Mouse (Mus musculus): ENCODE measurements around the gene Agbl2. TPM values are rescaled to one million over a fixed set of nuclear protein-coding genes. Genes with fewer than 3 reads are reported as not detected.

The Agbl2 gene
- polyA plus RNA-seq, 1 experiment from 2014 or later: 0.59 TPM

DNA sequence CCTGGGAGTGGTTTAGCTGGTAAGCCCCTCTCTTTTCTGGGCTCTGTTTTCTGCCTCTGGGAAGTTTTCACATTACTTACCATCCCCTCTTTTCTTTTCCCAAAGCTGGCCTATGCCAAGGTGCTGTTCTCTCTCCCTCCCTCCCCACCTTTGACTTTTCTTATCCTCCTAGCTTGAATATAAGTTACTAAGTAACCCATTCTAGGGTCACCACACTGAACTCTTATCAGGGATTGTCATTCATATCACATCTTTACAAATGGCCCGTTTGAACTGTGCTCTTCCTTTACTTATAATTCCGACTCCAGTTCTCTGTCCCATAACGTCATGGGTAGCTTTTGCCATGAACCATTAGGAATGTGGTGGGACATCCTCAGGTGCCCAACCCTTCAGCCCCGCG is 62.7 kb downstream of the Agbl2 start:
- Histone ChIP-seq H3K4me1 (replicated peaks) (peaks cover 8% of the 10 kb centered on the region; the same call in 1 of the 2 replicates), H3K9me3 (no peaks in the 10 kb centered on the region), H3K27me3 (no peaks in the 10 kb centered on the region), H3K36me3 (peaks cover 6% of the 10 kb centered on the region), H3K9ac (replicated peaks) (no peak overlapping the region), H3K4me2 (no peak overlapping the region), H3K27ac (no peak overlapping the region), H3K4me3 (replicated peaks) (no peak overlapping the region)
- ATAC-seq (ENCODE audit: insufficient number of reproducible peaks, insufficient read depth, low FRiP score, low TSS enrichment, low read depth): no peak
- WGBS: 84% methylated on average over 5 of the region's 5 CpGs

DNA sequence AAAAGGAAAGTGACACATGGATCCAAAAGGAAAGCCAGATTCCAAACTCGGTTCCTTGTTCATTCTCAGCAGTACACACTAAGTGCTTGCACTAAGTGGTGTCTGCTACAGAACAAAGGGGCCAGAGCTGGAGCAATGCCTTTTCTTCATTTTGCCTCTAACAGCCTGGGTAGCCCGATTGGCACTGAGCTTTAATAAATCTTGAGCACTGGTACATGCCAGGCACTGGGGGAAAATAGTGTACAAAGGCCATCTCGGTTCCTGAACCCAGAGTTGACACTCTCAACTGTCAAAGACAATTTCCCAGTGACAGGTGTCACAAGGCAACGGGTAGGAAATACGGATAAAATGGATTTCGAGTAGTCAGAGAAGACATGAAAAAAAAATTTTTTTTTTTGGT is 63.6 kb downstream of the Agbl2 start:
- H3K27ac ChIP-seq: peak overlapping the region; percentile 66; the same call in 1 of the 2 replicates
- WGBS: 49% methylated on average over 6 of the region's 6 CpGs
- no peaks in the 10 kb centered on the region for H3K27me3 ChIP-seq
- no peaks in the 10 kb centered on the region for H3K9me3 ChIP-seq
- peaks cover 8% of the 10 kb centered on the region; the same call in 1 of the 2 replicates for H3K4me1 ChIP-seq (replicated peaks)
- no peak for ATAC-seq (ENCODE audit: insufficient number of reproducible peaks, insufficient read depth, low FRiP score, low TSS enrichment, low read depth)
- peak overlapping the region; percentile 68 for H3K4me2 ChIP-seq
- H3K36me3 ChIP-seq: peaks cover 16% of the 10 kb centered on the region
- no peak overlapping the region for H3K9ac ChIP-seq (replicated peaks)
- H3K4me3 ChIP-seq (replicated peaks): peak overlapping the region; percentile 71

DNA sequence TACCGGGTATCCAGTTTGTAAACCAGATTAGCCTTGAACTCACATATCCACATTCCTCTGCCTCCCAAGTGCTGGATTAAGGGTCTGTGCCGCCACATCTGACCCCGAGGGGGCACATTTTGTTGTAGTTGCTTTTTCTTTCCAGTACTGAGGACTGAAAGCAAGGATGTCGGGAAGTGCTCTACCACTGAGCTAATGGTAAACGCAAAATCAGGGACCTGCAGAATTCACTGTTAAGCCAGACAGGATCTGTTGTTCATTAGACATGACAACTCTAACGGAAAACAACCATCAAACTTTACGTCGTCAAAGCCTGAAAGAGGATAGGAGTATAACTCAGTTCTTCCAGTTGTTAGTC is 64.0 kb downstream of the Agbl2 start:
- H3K27ac ChIP-seq: peak overlapping the region; percentile 66
- ATAC-seq (ENCODE audit: insufficient number of reproducible peaks, insufficient read depth, low FRiP score, low TSS enrichment, low read depth): peak; percentile 47

DNA sequence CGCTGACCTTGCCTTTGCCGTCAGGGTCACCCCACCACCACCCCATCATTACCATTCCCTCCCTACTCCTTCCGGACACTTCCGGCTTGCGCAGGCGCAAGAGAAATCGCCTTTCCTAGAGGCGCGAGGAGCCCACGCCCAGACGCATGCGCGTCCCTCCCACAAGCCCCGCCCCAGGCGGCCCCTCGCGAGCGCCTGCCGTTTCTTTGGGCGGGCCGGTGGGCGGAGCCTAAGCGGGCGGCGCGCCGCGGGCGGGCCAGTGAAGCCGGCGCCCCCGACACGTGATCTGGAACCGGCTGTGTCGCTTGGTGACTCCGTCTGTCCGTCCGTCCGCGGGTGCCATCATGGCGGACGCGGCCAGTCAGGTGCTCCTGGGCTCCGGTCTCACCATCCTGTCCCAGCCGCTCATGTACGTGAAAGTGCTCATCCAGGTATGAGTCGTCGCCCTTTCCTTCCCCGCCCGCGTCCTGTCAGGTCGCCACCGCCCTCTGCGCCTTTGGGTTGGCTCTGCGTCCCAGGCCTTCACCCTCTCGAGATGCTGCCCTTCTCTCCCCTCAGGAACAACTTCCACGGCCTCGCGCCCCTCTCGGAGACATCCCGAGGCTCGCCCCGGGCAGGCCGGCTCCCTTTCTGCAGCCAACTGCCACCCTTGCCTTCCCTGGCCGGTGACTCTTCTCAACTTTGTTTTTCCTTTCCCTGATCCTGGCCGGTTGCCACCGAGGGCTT is 64.6 kb downstream of the Agbl2 start, which contains the start of gene Mtch2:
Mtch2 (plus strand) TSS at position 201 of the 726 bp plus-strand sequence.
- Histone ChIP-seq H3K4me3 (replicated peaks) (peak within 1 kb of the TSS; percentile 71), H3K9ac (replicated peaks) (peak within 1 kb of the TSS; percentile 77), H3K4me2 (peak within 1 kb of the TSS; percentile 68), H3K27me3 (no peaks in the 10 kb centered on the region), H3K27ac (peak within 1 kb of the TSS; percentile 83), H3K9me3 (no peaks in the 10 kb centered on the region), H3K4me1 (replicated peaks) (peaks cover 8% of the 10 kb centered on the region; the same call in 1 of the 2 replicates), H3K36me3 (peaks cover 25% of the 10 kb centered on the region)
- under 1% methylated on average over 67 of the region's 67 CpGs for WGBS
- peak; percentile 93 for ATAC-seq (ENCODE audit: insufficient number of reproducible peaks, insufficient read depth, low FRiP score, low TSS enrichment, low read depth)

More for the DNA sequence above, 64.0 kb downstream of the Agbl2 start:
- H3K9ac ChIP-seq (replicated peaks): peak overlapping the region; percentile 77
- H3K4me1 ChIP-seq (replicated peaks): peaks cover 8% of the 10 kb centered on the region; the same call in 1 of the 2 replicates
- H3K4me3 ChIP-seq (replicated peaks): peak overlapping the region; percentile 71
- H3K4me2 ChIP-seq: peak overlapping the region; percentile 68
- H3K36me3 ChIP-seq: peaks cover 20% of the 10 kb centered on the region
- H3K9me3 ChIP-seq: no peaks in the 10 kb centered on the region
- no peaks in the 10 kb centered on the region for H3K27me3 ChIP-seq
- WGBS: 4% methylated on average over 8 of the region's 8 CpGs

DNA sequence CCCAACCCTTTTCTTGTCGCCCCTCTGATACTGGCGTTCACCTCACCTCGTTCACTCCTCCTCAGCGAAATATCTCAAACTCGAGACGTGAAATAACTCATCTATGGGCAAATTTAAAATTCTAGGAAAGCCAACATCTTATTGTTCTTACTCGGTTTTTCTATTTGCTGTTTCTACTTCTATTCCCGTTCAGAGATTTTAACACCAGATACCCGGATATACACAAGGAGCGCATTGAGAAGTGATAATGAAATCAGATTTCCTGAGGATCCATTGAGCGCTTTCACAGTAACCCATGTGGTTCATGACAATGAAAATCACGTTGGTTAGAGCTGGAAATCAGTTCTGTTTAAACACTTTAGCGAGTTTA is 65.1 kb downstream of the Agbl2 start:
- Histone ChIP-seq H3K4me3 (replicated peaks) (peak overlapping the region; percentile 71), H3K27ac (peak overlapping the region; percentile 83), H3K36me3 (peaks cover 31% of the 10 kb centered on the region), H3K9me3 (no peaks in the 10 kb centered on the region), H3K27me3 (no peaks in the 10 kb centered on the region), H3K4me1 (replicated peaks) (peaks cover 8% of the 10 kb centered on the region; the same call in 1 of the 2 replicates), H3K9ac (replicated peaks) (peak overlapping the region; percentile 77), H3K4me2 (peak overlapping the region; percentile 68)
- ATAC-seq (ENCODE audit: insufficient number of reproducible peaks, insufficient read depth, low FRiP score, low TSS enrichment, low read depth): no peak
- WGBS: 1% methylated on average over 13 of the region's 13 CpGs

DNA sequence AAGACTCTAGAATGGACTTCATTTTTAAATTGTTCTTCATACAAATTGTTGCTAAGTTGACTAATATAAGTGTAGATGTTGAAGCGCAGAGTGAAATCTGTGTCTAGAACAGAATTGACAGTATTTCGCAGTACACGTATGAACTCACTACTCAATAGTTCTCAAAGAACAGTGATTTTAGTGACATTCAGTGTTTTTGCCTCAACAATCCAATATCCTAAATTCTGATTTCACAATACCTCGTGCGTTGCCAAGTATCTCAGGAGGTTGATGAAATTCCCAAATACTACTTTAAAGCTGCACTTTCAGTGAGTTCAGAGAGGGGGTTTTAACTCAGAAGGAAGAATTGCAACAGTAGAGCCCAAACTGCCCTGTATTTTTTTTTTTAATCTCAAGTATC is 65.8 kb downstream of the Agbl2 start:
- Histone ChIP-seq H3K27ac (no peak overlapping the region), H3K4me1 (replicated peaks) (peaks cover 8% of the 10 kb centered on the region; the same call in 1 of the 2 replicates), H3K36me3 (peaks cover 37% of the 10 kb centered on the region), H3K4me3 (replicated peaks) (peak overlapping the region; percentile 71), H3K4me2 (peak overlapping the region; percentile 68), H3K9me3 (no peaks in the 10 kb centered on the region), H3K9ac (replicated peaks) (no peak overlapping the region; the same call in 1 of the 2 replicates), H3K27me3 (no peaks in the 10 kb centered on the region)
- ATAC-seq (ENCODE audit: insufficient number of reproducible peaks, insufficient read depth, low FRiP score, low TSS enrichment, low read depth): no peak
- 93% methylated on average over 5 of the region's 5 CpGs for WGBS

DNA sequence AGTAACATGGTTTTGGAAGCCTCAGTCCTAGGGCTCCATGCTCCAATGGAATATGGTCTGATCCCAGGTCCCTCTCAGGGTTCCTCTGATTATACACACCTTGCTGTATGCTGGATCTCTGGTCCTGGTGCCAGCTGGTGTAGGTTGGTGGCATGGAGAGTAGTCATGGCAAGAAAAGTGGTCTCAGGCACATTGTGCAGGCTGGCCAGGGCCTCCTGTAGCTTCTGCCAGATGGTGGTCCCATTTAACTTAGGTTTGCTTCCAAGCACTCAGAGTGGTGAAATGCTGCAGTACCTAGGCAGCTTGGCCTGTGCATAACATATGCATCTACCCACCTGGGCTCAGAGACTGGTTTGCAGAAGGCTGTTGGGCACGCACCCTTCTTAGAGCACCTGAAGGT is 67.9 kb downstream of the Agbl2 start:
- Histone ChIP-seq H3K4me3 (replicated peaks) (no peak overlapping the region), H3K9ac (replicated peaks) (no peak overlapping the region), H3K27ac (no peak overlapping the region), H3K9me3 (no peaks in the 10 kb centered on the region), H3K27me3 (no peaks in the 10 kb centered on the region), H3K4me1 (replicated peaks) (peaks cover 8% of the 10 kb centered on the region; the same call in 1 of the 2 replicates), H3K4me2 (no peak overlapping the region), H3K36me3 (peaks cover 55% of the 10 kb centered on the region)
- no peak for ATAC-seq (ENCODE audit: insufficient number of reproducible peaks, insufficient read depth, low FRiP score, low TSS enrichment, low read depth)
- 93% methylated on average over 1 of the region's 1 CpGs for WGBS

DNA sequence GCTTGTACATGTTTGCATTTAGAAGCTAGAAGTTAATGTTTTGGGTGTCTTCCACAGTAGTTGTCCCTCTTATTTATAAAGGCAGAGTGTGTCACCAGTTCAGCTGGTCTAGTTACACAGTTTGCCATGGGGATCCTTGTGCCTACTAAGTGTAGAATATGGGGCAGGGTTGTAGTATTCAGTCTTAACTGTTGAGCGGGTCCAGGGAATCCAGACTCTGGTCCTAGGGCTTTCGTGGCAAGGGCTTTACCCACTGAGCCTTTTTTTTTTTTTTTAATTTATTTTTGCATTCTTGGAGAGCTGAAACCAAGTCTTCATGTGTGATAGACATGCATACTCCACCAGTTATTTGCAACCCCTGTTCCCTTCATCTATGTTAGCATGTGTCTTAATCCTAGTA is 79.0 kb downstream of the Agbl2 start:
- no peak overlapping the region for H3K27ac ChIP-seq
- H3K4me2 ChIP-seq: no peak overlapping the region
- H3K9ac ChIP-seq (replicated peaks): no peak overlapping the region
- H3K27me3 ChIP-seq: no peaks in the 10 kb centered on the region
- WGBS: 94% methylated on average over 2 of the region's 2 CpGs
- H3K4me3 ChIP-seq (replicated peaks): no peak overlapping the region
- no peaks in the 10 kb centered on the region for H3K4me1 ChIP-seq (replicated peaks)
- H3K9me3 ChIP-seq: no peaks in the 10 kb centered on the region
- peaks cover 89% of the 10 kb centered on the region for H3K36me3 ChIP-seq
- no peak for ATAC-seq (ENCODE audit: insufficient number of reproducible peaks, insufficient read depth, low FRiP score, low TSS enrichment, low read depth)

DNA sequence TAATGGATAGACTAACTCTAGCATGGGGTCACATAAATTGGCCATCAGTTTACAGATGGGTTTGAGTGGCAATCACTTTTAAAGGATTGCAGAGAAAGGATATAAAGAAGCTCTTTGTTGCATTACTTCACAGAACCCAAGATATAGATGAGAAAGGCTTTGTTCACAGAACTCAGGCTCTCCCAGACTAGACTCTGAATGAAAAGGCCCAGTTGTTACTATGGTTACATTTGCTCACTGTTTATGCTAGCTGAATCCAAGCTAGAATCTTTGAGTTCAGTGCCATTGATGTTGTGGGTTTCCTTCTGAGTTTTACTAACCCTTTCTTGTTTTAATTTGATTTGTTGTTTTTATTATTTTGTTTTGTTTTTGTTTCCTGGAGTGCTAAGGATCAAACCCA is 81.7 kb downstream of the Agbl2 start:
- Histone ChIP-seq H3K4me2 (no peak overlapping the region), H3K27ac (no peak overlapping the region), H3K9ac (replicated peaks) (no peak overlapping the region), H3K4me3 (replicated peaks) (no peak overlapping the region), H3K4me1 (replicated peaks) (no peaks in the 10 kb centered on the region), H3K27me3 (no peaks in the 10 kb centered on the region), H3K36me3 (peaks cover 87% of the 10 kb centered on the region), H3K9me3 (no peaks in the 10 kb centered on the region)
- no peak for ATAC-seq (ENCODE audit: insufficient number of reproducible peaks, insufficient read depth, low FRiP score, low TSS enrichment, low read depth)

DNA sequence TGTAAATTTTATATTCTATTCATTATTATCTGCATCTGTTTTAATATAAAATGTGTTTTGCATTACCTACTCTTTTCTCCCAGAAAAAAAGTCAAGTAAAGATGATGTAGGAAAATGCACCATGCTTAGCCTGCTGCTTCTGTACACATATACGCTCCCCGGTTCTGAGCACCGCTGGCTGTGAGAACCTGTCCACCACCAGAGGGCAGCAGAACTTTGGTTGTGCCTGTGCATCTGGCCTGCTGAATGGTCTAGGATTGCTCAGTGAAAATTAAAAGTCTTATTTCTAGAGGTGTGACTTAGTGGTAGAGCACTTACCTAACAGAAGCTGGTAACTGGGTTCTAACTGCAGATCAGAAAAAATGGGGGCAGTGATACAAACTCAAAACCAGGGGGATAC is 84.0 kb downstream of the Agbl2 start:
- ATAC-seq (ENCODE audit: insufficient number of reproducible peaks, insufficient read depth, low FRiP score, low TSS enrichment, low read depth): peak; percentile 87
- H3K4me2 ChIP-seq: no peak overlapping the region
- 46% methylated on average over 3 of the region's 3 CpGs for WGBS
- peaks cover 67% of the 10 kb centered on the region for H3K36me3 ChIP-seq
- H3K27me3 ChIP-seq: no peaks in the 10 kb centered on the region
- H3K9me3 ChIP-seq: no peaks in the 10 kb centered on the region
- H3K4me3 ChIP-seq (replicated peaks): no peak overlapping the region
- no peak overlapping the region for H3K9ac ChIP-seq (replicated peaks)
- H3K4me1 ChIP-seq (replicated peaks): no peaks in the 10 kb centered on the region
- H3K27ac ChIP-seq: no peak overlapping the region

DNA sequence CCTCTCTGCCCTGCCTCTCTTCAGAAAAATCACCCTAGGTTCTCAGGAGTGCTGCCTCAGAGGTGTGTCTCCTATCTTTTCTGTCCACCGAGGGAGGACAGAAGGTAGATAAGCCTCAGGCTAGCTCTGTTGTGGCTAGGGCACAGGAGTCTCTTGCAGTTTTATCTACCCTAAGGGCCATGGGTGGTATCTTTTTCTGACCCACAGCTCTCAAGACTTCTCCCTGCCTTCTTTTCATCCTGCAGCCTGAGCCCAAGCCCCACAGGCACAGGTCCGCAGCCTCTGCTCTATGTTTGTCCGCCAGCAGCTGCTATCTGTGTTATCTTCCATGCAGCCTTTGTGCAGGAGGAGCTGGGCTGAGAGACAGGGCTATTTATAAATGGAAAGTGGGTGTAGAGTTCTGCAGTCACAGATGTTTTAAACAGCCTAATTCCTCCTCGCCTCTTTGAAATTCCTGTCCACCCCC is 87.6 kb downstream of the Agbl2 start:
- H3K4me2 ChIP-seq: no peak overlapping the region
- H3K36me3 ChIP-seq: peaks cover 32% of the 10 kb centered on the region
- 43% methylated on average over 4 of the region's 4 CpGs for WGBS
- H3K9me3 ChIP-seq: no peaks in the 10 kb centered on the region
- no peak overlapping the region for H3K4me3 ChIP-seq (replicated peaks)
- H3K9ac ChIP-seq (replicated peaks): no peak overlapping the region
- no peaks in the 10 kb centered on the region for H3K4me1 ChIP-seq (replicated peaks)
- H3K27me3 ChIP-seq: no peaks in the 10 kb centered on the region
- no peak for ATAC-seq (ENCODE audit: insufficient number of reproducible peaks, insufficient read depth, low FRiP score, low TSS enrichment, low read depth)
- H3K27ac ChIP-seq: no peak overlapping the region

Data from limb, embryonic 12.5 days (tissue).